Mouse (Mus musculus) megakaryocyte, embryonic 14.5 days (primary cell): ENCODE results near the gene Fam19a5.

ENCODE experiments used
- FLI1 ChIP-seq: IDR thresholded peaks from 2 replicates; pipeline ENCODE4 v1.6.1; 2012; ENCODE audit warnings: low read length, inconsistent platforms, mixed read lengths
- GATA1 ChIP-seq: IDR thresholded peaks from 3 replicates; pipeline ENCODE4 v1.6.1; 2012; ENCODE audit warnings: mixed read lengths, low read length, inconsistent platforms, borderline replicate concordance

- no peak for TF ChIP-seq GATA1
- TF ChIP-seq FLI1 = no peak
Measured at GRCm38 (mm10) chr15:87555811-87556210, 11.7 kb downstream of the Fam19a5 start.
